Mouse (Mus musculus): ENCODE measurements at regions not wholly inside any gene's neighbourhood (a gene's known extent, or its start where the extent isn't known, plus 50 kb on each side); places are given as distances from the start of the nearest gene placed in this dataset.

GRCm38 (mm10) chr2:75559920-75560319 is 99.1 kb upstream of the Hnrnpa3 start:
- TF ChIP-seq ETS1 (conservative IDR thresholded peaks at IDR 0.05; ENCODE audit: low read depth, low read length) (no peak), NRF1 (IDR thresholded peaks at IDR 0.05; ENCODE audit: low read depth, low read length) (no peak), ZKSCAN1 (IDR thresholded peaks at IDR 0.05; ENCODE audit: borderline replicate concordance, low read depth, low read length) (no peak), ZMIZ1 (IDR thresholded peaks at IDR 0.05; ENCODE audit: low read depth, low read length) (no peak), JUN (IDR thresholded peaks at IDR 0.05; ENCODE audit: insufficient read depth, low read depth, low read length) (no peak), CTCF (conservative IDR thresholded peaks at IDR 0.05 in 1 of 2, IDR thresholded peaks at IDR 0.05 in 1 of 2; ENCODE audit: low read depth in 2 of 2, low read length in 2 of 2) (no peak), POLR2AphosphoS2 (IDR thresholded peaks at IDR 0.05; ENCODE audit: low read depth, low read length) (no peak), E2F4 (IDR thresholded peaks at IDR 0.05; ENCODE audit: insufficient replicate concordance, low read depth, low read length) (no peak), MAX (IDR thresholded peaks at IDR 0.05; ENCODE audit: low read length) (no peak)
